Mouse (Mus musculus) v-Abl transformed pro-B cells (cell line): ENCODE data around the gene Best1.

Experiments used
- in situ Hi-C, 2 experiments: fragments of 400-800 bp; cut with MboI; formaldehyde crosslinking; loops; one replicate each; pipeline ENCODE4 v1.15.1; 2025; ENCODE audit not compliant: unreplicated experiment in 2 of 2

Best1 gene

GRCm38 (mm10) chr19:10001206-10001969 lies at the start of gene Best1, which contains the start of gene Rab3il1:
Best1 (minus strand) TSS chr19:10001633.
Rab3il1 (plus strand) TSS chr19:10001669.
- in situ Hi-C loops, result loop anchor here (5.0 to 10.0 kb wide), 3 partner anchors 196 to 433 kb away; partner anchors contain the start of genes Fen1 (in 1 of the 2) and Tmem258 (in 1 of the 2)

- in situ Hi-C loops, result no loop called here
These were observed 49.0 kb upstream of the Best1 start for GRCm38 (mm10) chr19:10050438-10050837.

GRCm38 (mm10) chr19:10049533-10049932 lies 48.1 kb upstream of the Best1 start:
- in situ Hi-C loops, result loop anchor here in 1 of 2 experiments (25.0 kb wide), 1 partner anchor 912 kb away; the partner anchor contains the start of gene Asrgl1

GRCm38 (mm10) chr19:10046983-10047382 lies 45.5 kb upstream of the Best1 start:
- in situ Hi-C loops, result loop anchor here in 1 of 2 experiments (25.0 kb wide), 1 partner anchor 910 kb away; the partner anchor contains the start of gene Asrgl1

GRCm38 (mm10) chr19:10046346-10046745 lies 44.9 kb upstream of the Best1 start:
- in situ Hi-C loops, result loop anchor here in 1 of 2 experiments (25.0 kb wide), 1 partner anchor 909 kb away; the partner anchor contains the start of gene Asrgl1

- in situ Hi-C loops, result loop anchor here in 1 of 2 experiments (25.0 kb wide), 1 partner anchor 908 kb away; the partner anchor contains the start of gene Asrgl1
These were observed 44.3 kb upstream of the Best1 start for GRCm38 (mm10) chr19:10045707-10046106.

GRCm38 (mm10) chr19:10043643-10044042 lies 42.2 kb upstream of the Best1 start:
- in situ Hi-C loops, result loop anchor here in 1 of 2 experiments (25.0 kb wide), 1 partner anchor 906 kb away; the partner anchor contains the start of gene Asrgl1

- in situ Hi-C loops, result loop anchor here in 1 of 2 experiments (25.0 kb wide), 1 partner anchor 906 kb away; the partner anchor contains the start of gene Asrgl1
These were observed 41.4 kb upstream of the Best1 start for GRCm38 (mm10) chr19:10042816-10043215.

- in situ Hi-C loops, result loop anchor here in 1 of 2 experiments (25.0 kb wide), 1 partner anchor 905 kb away; the partner anchor contains the start of gene Asrgl1
These were observed 40.8 kb upstream of the Best1 start for GRCm38 (mm10) chr19:10042232-10042631.

- in situ Hi-C loops, result loop anchor here in 1 of 2 experiments (25.0 kb wide), 1 partner anchor 904 kb away; the partner anchor contains the start of gene Asrgl1
These were observed 40.1 kb upstream of the Best1 start, which contains the start of gene Fads3 for GRCm38 (mm10) chr19:10041388-10042148. Fads3 (plus strand) TSS chr19:10041569.

GRCm38 (mm10) chr19:10040866-10041387 lies 39.5 kb upstream of the Best1 start:
- in situ Hi-C loops, result loop anchor here in 1 of 2 experiments (25.0 kb wide), 1 partner anchor 904 kb away; the partner anchor contains the start of gene Asrgl1

- in situ Hi-C loops, result loop anchor here (5.0 to 25.0 kb wide), 4 partner anchors 58 to 902 kb away; partner anchors contain the start of genes Asrgl1 (in 1 of the 2) and Fads1 (in 1 of the 2)
These were observed 38.2 kb upstream of the Best1 start for GRCm38 (mm10) chr19:10039615-10040014.

GRCm38 (mm10) chr19:10038910-10039309 lies 37.5 kb upstream of the Best1 start:
- in situ Hi-C loops, result loop anchor here (5.0 to 25.0 kb wide), 4 partner anchors 58 to 902 kb away; partner anchors contain the start of genes Asrgl1 (in 1 of the 2) and Fads1 (in 1 of the 2)

- in situ Hi-C loops, result loop anchor here (5.0 to 25.0 kb wide), 4 partner anchors 59 to 901 kb away; partner anchors contain the start of genes Asrgl1 (in 1 of the 2) and Fads1 (in 1 of the 2)
These were observed 36.9 kb upstream of the Best1 start for GRCm38 (mm10) chr19:10038364-10038763.

- in situ Hi-C loops, result loop anchor here (5.0 to 25.0 kb wide), 4 partner anchors 60 to 900 kb away; partner anchors contain the start of genes Asrgl1 (in 1 of the 2) and Fads1 (in 1 of the 2)
These were observed 36.1 kb upstream of the Best1 start for GRCm38 (mm10) chr19:10037534-10037933.

- in situ Hi-C loops, result loop anchor here (5.0 to 25.0 kb wide), 5 partner anchors 38 to 898 kb away; partner anchors contain the start of genes Asrgl1 (in 1 of the 2) and Fads1 (in 1 of the 2)
These were observed 33.5 kb upstream of the Best1 start for GRCm38 (mm10) chr19:10034785-10035447.

GRCm38 (mm10) chr19:10034356-10034755 lies 32.9 kb upstream of the Best1 start:
- in situ Hi-C loops, result loop anchor here (5.0 to 25.0 kb wide), 3 partner anchors 37 to 897 kb away; partner anchors contain the start of genes Asrgl1 (in 1 of the 2) and Fads1 (in 1 of the 2)

- in situ Hi-C loops, result loop anchor here (5.0 to 25.0 kb wide), 3 partner anchors 36 to 896 kb away; partner anchors contain the start of genes Asrgl1 (in 1 of the 2) and Fads1 (in 1 of the 2)
These were observed 32.0 kb upstream of the Best1 start for GRCm38 (mm10) chr19:10033211-10033973.
